Mouse (Mus musculus): ENCODE measurements around the gene Pes1. TPM values are rescaled to one million over a fixed set of nuclear protein-coding genes. Genes with fewer than 3 reads are reported as not detected.

Gene Pes1
- total and polyA plus RNA-seq, 3 experiments: 240 to 498 (median 301) TPM

- TF ChIP-seq POLR2AphosphoS2 (IDR thresholded peaks at IDR 0.05; ENCODE audit: low read length) (no peak; the same call in none of the 2 replicates), POLR2AphosphoS5 (IDR thresholded peaks at IDR 0.05; ENCODE audit: borderline replicate concordance, low read depth, low read length) (no peak), TAL1 (IDR thresholded peaks at IDR 0.05; ENCODE audit: low read length) (no peak), KAT2A (conservative IDR thresholded peaks at IDR 0.05; ENCODE audit: low read depth, low read length) (no peak), RCOR1 (IDR thresholded peaks at IDR 0.05; ENCODE audit: low read depth, low read length) (peak; percentile 67), UBTF (IDR thresholded peaks at IDR 0.05; ENCODE audit: borderline replicate concordance, insufficient read depth, low read depth, low read length) (no peak), ZC3H11A (IDR thresholded peaks at IDR 0.05; ENCODE audit: low read depth, low read length) (peak; percentile 60), E2F4 (IDR thresholded peaks at IDR 0.05; ENCODE audit: borderline replicate concordance, low read depth, low read length) (peak; percentile 57; the same call in 1 of the 2 replicates), NELFE (IDR thresholded peaks at IDR 0.05; ENCODE audit: low read depth, low read length) (peak; percentile 37; the same call in 1 of the 2 replicates)
These were observed 49.5 kb upstream of the Pes1 start, which contains the start of gene Slc35e4 (continued) for GRCm38 (mm10) chr11:3914109-3914840.

DNA sequence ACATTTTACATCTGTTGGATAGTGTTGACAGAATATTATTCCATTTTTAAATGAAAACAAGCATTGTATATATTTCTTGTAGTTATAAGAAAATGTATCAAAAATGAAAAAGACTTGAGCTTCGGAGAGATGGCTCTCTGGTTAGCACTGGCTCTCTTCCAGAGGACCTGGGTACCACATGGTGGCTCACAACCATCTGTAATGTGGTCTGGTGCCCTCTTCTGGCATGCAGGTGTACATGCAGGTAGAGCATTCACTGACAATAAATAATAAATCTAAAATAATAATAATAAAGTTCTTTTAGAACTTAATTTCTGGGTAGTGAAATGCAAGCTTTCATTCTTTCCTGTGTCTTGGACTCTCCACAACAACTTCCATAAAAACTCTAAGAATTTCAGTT is 45.0 kb upstream of the Pes1 start:
- H3K9me3 ChIP-seq (replicated peaks; ENCODE audit: insufficient read depth, low read length): no peaks in the 10 kb centered on the region
- peak; percentile 78 for DNase-seq (ENCODE audit: low read depth, low spot score)
- no peaks in the 10 kb centered on the region; the same call in 1 of the 2 replicates for H3K79me2 ChIP-seq (ENCODE audit: control insufficient read depth, insufficient read depth, low read length, poor library complexity)
- no peak overlapping the region for H3K4me3 ChIP-seq (ENCODE audit: control insufficient read depth in 1 of 2, insufficient read depth in 1 of 2, low read depth in 2 of 2, low read length in 2 of 2)
- peaks cover 6 to 16% of the 10 kb centered on the region in 2 experiments for H3K4me1 ChIP-seq (ENCODE audit: control insufficient read depth in 1 of 2, insufficient read depth in 2 of 2, low read length in 2 of 2)
- TF ChIP-seq SMC3 (IDR thresholded peaks at IDR 0.05; ENCODE audit: low read depth, low read length): peak; percentile 54
- no peak for TF ChIP-seq E2F4 (IDR thresholded peaks at IDR 0.05; ENCODE audit: borderline replicate concordance, low read depth, low read length)
- no peak for TF ChIP-seq JUND (IDR thresholded peaks at IDR 0.05; ENCODE audit: low read depth, low read length)
- TF ChIP-seq RCOR1 (IDR thresholded peaks at IDR 0.05; ENCODE audit: low read depth, low read length): peak; percentile 16; the same call in 1 of the 2 replicates
- TF ChIP-seq HCFC1 (IDR thresholded peaks at IDR 0.05; ENCODE audit: low read depth, low read length): 0 out of 2 replicates have a peak, but pooled peaks have one; percentile 39
- peak; percentile 48; the same call in 1 of the 2 replicates for TF ChIP-seq USF1 (IDR thresholded peaks at IDR 0.05; ENCODE audit: low read depth, low read length)
- TF ChIP-seq RAD21 (IDR thresholded peaks at IDR 0.05; ENCODE audit: low read depth, low read length): peak; percentile 49
- no peak for TF ChIP-seq ZMIZ1 (IDR thresholded peaks at IDR 0.05; ENCODE audit: low read depth, low read length)
- no peak for TF ChIP-seq ETS1 (IDR thresholded peaks at IDR 0.05; ENCODE audit: low read depth, low read length)
- peak; percentile 63 to 73 (median 72) for TF ChIP-seq CTCF (IDR thresholded peaks at IDR 0.05 in 2 of 3, conservative IDR thresholded peaks at IDR 0.05 in 1 of 3; ENCODE audit: control insufficient read depth in 1 of 3, insufficient read depth in 1 of 3, low read depth in 2 of 3, low read length in 3 of 3, poor library complexity in 1 of 3, severe bottlenecking in 1 of 3)
- TF ChIP-seq ZKSCAN1 (IDR thresholded peaks at IDR 0.05; ENCODE audit: low read depth, low read length): no peak
- no peak for TF ChIP-seq EP300 (IDR thresholded peaks at IDR 0.05; ENCODE audit: low read depth in 1 of 2, low read length in 2 of 2)
- peak; percentile 98 for TF ChIP-seq MYC (IDR thresholded peaks at IDR 0.05; ENCODE audit: low read depth, low read length)
- no peak for TF ChIP-seq KAT2A (conservative IDR thresholded peaks at IDR 0.05; ENCODE audit: low read depth, low read length)
- no peak for TF ChIP-seq MYB (IDR thresholded peaks at IDR 0.05; ENCODE audit: low read depth, low read length)
- no peak for TF ChIP-seq MAFK (IDR thresholded peaks at IDR 0.05; ENCODE audit: borderline replicate concordance, low read depth, low read length)
- no peak for TF ChIP-seq TBP (IDR thresholded peaks at IDR 0.05; ENCODE audit: low read depth, low read length)
- TF ChIP-seq MXI1 (IDR thresholded peaks at IDR 0.05; ENCODE audit: low read depth, low read length): 0 out of 2 replicates have a peak, but pooled peaks have one; percentile 49
- TF ChIP-seq POLR2A (IDR thresholded peaks at IDR 0.05; ENCODE audit: control insufficient read depth in 1 of 2, insufficient read depth in 1 of 2, low read depth in 1 of 2, low read length in 2 of 2, poor library complexity in 1 of 2): no peak
- TF ChIP-seq MAX (IDR thresholded peaks at IDR 0.05; ENCODE audit: low read length): peak; percentile 77
- H3K27ac ChIP-seq (ENCODE audit: control insufficient read depth, low read depth, low read length): no peak overlapping the region
- peaks cover 0 to 6% of the 10 kb centered on the region in 2 experiments; a peak in 1 of 4 replicates for H3K36me3 ChIP-seq (ENCODE audit: control insufficient read depth in 1 of 2, insufficient read depth in 2 of 2, low read length in 2 of 2)
- no peak overlapping the region for H3K9ac ChIP-seq (ENCODE audit: control insufficient read depth, low read depth, low read length, poor library complexity, severe bottlenecking)
- H3K27me3 ChIP-seq (ENCODE audit: control insufficient read depth in 1 of 2, insufficient read depth in 2 of 2, low read length in 2 of 2): no peaks in the 10 kb centered on the region
